Mouse (Mus musculus) frontal cortex, postnatal 10 days (tissue): ENCODE results near the gene Lpcat3.
"Not testable (repeated sequence)": the region's sequence is repeated elsewhere in the genome, so short reads cannot be mapped to it uniquely, and the experiment has no call there.

Source experiments
- DNase-seq, 2 experiments: peaks; one replicate each; pipeline ENCODE4 v3.0.0; 2022; ENCODE audit warnings: low spot score in 2 of 2, mixed read lengths in 1 of 2

The Lpcat3 gene

GRCm38 (mm10) chr6:124676171-124676570, 13.3 kb downstream of the Lpcat3 start:
- DNase-seq: no peak

GRCm38 (mm10) chr6:124678769-124679168, 15.9 kb downstream of the Lpcat3 start:
- no peak for DNase-seq

DNA sequence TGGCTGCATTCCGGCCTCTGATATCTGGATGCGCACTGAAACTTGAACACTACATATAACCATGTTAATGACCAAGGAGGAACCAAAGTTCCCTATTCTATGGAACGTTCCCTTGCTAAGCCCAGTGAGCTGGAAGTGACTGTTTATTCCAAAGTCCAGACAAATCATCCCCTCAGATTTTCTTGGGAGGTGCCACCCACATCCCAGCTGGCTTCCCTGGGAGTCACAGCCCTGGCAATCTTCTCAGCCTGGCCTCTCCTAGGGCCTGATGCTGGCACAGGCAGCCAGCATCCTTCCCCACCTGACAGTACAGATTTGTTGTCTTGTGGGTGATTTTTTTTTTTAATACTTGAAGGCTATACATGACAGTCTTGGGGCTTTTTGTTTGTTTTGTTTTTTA, 16.7 kb downstream of the Lpcat3 start:
- DNase-seq: no peak

DNA sequence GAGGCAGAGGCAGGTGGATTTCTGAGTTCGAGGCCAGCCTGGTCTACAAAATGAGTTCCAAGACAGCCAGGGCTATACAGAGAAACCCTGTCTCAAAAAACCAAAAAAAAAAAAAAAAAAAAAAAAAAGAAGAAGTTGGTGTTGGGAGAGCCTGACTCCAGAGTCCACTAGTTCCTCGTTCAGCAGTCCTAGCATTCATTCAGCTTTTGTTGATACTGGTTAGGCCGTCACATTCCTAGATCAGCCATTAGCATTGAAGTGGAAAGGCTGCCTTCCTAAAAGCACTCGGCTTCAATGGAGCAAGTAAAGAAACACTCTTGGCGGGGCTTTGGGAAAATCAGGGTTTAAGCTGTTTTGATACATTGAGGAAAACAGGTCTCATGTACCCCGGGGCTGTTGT, 19.5 kb downstream of the Lpcat3 start:
- DNase-seq: not testable (repeated sequence)

- no peak for DNase-seq
These were observed 21.0 kb downstream of the Lpcat3 start for GRCm38 (mm10) chr6:124683591-124684417.

- no peak for DNase-seq
These were observed 23.0 kb downstream of the Lpcat3 start for GRCm38 (mm10) chr6:124685606-124686386.

DNA sequence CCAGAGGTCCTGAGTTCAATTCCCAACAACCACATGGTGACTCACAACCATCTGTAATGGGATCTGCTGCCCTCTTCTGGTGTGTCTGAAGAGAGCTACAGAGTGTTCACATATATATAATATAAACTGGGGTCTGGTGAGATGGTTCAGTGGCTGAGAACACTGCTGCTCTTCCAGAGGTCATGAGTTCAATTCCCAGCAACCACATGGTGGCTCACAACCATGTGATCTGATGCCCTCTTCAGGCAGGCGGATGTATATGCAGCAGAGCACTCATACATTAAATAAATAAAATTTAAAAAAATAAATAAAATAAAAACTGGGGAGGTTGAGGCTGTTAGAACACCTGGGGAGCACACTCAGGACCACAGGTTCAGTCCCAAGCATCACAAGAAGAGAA, 23.8 kb downstream of the Lpcat3 start:
- DNase-seq: not testable (repeated sequence)

DNA sequence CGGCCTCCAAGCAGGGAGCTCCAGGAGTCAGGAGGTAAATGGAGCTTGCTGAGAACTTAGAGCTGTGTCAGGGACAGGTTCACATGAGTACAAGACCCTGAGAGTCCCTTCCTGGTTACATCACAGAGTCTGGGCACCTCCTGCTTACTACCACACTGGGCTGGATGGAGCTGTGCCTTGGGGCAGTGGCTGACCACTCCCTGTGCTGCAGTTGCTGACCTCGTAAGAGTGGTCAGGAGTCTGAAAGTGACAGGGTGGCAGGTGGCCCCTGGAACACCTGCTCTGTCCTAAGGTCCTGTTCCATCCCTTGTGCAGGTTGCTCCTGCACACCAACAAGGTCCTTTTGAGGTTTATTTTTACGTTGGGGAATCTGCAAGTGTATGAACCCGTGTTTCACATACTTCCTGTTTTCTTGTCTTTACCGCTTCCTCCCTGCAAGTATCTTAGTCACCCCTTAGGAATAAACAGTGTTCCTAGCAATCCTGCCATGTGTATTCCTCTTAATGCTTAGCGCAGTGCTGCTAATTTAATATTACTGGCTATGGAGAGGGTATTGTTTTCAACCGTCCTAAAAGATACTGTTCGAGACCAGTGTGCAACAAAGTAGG, 25.4 kb downstream of the Lpcat3 start:
- no peak for DNase-seq

DNA sequence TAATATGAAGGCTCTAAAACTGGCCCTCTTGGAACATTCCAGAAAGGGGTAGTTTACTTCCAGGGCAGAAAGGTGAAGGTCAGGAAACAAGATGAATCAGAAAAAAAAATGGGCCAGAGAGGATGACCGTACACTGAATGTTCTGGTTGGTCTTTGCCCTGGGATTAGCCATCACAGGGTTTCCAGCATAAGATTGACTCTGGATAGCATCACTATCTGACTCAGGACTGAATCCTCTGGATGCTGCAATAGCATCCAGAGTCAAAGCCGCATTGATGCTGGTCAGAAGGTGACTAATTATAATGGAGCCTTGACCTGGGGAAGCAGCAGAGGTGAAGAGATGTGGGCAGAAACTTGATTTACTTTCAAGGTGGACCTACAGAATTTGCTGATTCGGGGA, 26.2 kb downstream of the Lpcat3 start:
- DNase-seq: no peak

DNA sequence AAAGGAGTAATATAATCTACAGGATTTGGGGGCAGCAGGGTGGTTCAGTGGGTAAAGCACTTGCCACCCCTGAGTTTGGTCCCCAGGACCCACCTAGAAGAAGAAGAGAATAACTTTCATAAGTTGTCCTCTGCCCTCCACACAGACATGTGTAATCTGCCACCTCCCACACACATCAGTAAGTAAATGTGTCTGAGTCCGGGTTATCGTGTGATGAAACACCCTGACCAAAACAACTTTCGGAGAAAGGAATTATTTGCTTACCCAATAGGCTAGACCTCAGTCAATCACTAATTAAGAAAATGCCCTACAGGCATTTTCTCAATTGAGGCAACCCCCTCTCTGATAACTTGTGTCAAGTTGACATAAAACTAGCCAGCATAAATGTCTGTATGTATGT, 27.7 kb downstream of the Lpcat3 start:
- DNase-seq: no peak

GRCm38 (mm10) chr6:124693243-124693981, 30.6 kb downstream of the Lpcat3 start:
- DNase-seq: no peak

DNA sequence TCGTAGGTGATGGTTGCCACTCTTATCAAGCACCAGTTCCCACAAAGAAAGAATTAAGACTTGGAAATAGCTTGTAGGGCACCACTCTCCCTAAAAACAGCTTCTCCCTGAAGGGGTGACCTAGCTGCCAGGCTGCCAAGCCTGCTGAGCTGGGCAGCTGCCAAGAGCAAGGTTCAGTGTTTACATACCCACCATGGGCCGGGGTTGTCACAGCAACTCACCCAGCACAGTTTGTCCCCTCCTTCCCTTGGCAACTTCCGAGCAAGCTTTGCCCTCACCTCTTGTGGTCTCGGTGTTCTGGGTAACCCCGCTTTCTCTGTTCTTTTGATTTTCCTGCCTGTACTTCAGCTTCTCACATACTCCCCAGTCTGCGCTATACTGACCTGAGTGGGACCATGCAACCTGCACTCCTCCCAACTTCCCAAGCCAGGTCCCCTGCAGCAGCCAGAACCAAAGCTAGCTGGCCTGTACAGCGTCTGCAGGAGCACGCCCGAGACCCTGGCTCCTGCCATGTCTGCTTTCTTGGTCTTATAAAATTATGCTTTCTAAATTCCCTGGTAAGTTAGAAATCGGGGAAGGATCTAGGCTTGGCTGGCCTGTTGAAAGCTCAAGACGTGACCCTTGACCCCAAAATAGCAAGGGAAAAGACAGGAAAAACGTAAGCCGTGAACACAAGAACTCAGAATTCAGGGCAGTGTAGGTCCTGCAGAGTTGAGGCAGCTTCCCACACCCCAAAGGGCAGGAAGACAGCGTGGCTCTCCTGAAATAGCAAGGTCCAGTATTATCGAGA, 31.5 kb downstream of the Lpcat3 start:
- peak; percentile 54 to 64 for DNase-seq

DNA sequence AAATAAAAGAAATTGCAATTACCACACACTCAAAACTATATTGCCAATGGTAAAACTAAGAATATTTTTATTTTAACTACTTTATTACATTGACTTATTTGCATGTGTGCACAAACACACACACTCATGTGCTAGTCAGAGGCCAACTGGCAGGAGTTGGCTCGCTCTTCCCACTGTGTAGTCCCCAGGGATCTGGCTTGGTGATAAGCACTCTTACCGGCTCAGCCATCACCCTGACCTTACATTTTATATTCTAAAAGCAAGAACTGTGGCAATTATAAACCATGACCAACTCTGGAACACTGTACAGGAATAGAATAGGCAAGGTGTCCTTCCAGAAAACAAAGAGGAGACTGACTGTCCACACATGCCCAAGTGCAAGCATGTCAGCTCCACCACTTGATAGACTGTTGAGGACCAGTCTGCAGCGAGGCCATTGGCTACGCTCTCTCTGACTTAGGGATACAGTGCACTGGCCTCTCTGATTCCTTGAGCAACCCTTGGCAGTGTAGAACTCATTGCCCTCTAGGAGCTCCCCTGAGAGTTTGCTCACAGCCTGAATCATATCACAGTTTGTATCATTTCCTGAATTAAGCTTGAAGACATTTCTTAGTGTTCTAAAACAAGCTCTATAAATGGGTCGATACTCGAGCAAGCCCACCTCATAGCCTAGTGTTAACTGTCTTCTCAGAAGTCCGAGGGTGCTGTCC, 33.8 kb downstream of the Lpcat3 start:
- DNase-seq: no peak

DNA sequence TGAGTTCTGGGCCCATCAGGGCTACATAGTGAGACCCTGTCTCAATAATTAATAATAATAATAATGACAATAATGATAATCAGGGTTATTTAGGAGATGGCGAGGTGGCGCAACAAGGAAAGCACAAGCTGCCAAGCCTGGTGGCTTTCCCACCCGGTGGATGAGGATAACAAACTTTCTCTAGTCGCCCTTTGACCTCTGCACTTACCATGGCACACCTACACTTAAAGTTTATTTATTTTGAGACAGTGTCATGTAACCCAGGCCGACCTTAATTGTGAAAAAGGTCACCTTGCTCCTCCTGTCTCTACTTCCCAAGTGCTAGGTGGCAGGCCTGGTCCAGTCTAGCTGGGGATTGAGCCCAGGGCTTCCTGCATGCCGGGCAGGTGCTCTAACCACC, 35.9 kb downstream of the Lpcat3 start:
- no peak for DNase-seq

DNA sequence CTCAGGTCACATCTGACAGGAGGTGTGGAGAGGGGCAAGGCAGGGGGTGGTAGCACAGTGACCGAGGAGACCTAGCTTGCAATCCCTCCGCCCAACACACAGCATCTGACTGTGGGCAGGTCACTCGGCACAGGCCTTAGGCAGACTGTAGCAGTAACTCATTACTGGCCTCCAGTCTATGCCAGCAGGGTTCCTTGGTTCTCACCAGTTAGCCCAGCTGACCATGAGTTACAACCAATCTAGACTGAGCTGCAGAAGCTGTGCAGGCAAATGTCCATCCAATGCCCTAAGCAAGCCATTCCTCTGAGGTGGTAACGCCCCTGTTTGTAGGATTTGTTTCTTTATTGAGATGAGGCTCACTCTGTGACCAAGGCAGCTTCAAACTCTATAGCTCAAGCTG, 36.5 kb downstream of the Lpcat3 start:
- DNase-seq: no peak

GRCm38 (mm10) chr6:124699962-124700610, 37.3 kb downstream of the Lpcat3 start:
- peak in 1 of 2 experiments; percentile 51 for DNase-seq

DNA sequence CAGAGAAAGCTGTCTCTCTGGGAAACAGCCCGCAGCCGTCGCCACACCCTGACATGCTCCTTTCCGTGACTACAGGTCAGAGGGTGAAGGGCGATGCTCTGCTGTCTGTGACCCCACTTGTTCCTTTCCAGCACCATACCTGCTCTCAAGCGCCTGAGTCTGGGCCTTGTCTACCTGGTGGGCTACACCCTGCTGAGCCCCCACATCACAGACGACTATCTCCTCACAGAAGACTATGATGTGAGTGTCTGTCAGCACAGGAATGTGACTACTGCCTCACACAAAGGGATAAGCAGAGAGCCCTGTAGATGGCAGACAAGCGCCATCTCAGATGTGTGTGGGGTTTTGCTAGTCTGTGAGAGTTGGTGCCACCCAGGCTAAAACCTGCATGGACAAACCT, 38.5 kb downstream of the Lpcat3 start:
- no peak for DNase-seq

GRCm38 (mm10) chr6:124702102-124702783, 39.4 kb downstream of the Lpcat3 start:
- DNase-seq: no peak

GRCm38 (mm10) chr6:124702784-124703103, 39.9 kb downstream of the Lpcat3 start:
- peak in 1 of 2 experiments; percentile 66 for DNase-seq
